Mouse (Mus musculus): Measurements from ENCODE around the gene Ikzf3.
A peak's percentile ranks its signal among the peaks of the same experiment; 100 is the strongest.

Gene Ikzf3

GRCm38 (mm10) chr11:98513356-98513936 lies 32.4 kb downstream of the Ikzf3 start:
- DNase-seq (ENCODE audit: inconsistent age in 2 of 2, low spot score in 1 of 2), result no peak

- DNase-seq (ENCODE audit: inconsistent age in 2 of 2, low spot score in 1 of 2), result no peak
These were observed 33.0 kb downstream of the Ikzf3 start for GRCm38 (mm10) chr11:98512881-98513280.

- no peak for DNase-seq (ENCODE audit: inconsistent age in 2 of 2, low spot score in 1 of 2)
These were observed 35.7 kb downstream of the Ikzf3 start for GRCm38 (mm10) chr11:98510125-98510524.

GRCm38 (mm10) chr11:98509434-98509833 lies 36.4 kb downstream of the Ikzf3 start:
- DNase-seq (ENCODE audit: inconsistent age in 2 of 2, low spot score in 1 of 2), result peak; percentile 4 to 34

- no peak for DNase-seq (ENCODE audit: inconsistent age in 2 of 2, low spot score in 1 of 2)
These were observed 40.9 kb downstream of the Ikzf3 start for GRCm38 (mm10) chr11:98504926-98505325.

- no peak for DNase-seq (ENCODE audit: inconsistent age in 2 of 2, low spot score in 1 of 2)
These were observed 48.2 kb downstream of the Ikzf3 start for GRCm38 (mm10) chr11:98497388-98498288.

GRCm38 (mm10) chr11:98495176-98495719 lies 50.6 kb downstream of the Ikzf3 start:
- DNase-seq (ENCODE audit: inconsistent age in 2 of 2, low spot score in 1 of 2), result no peak

GRCm38 (mm10) chr11:98493394-98493793 lies 52.4 kb downstream of the Ikzf3 start:
- DNase-seq (ENCODE audit: inconsistent age in 2 of 2, low spot score in 1 of 2), result no peak

DNA sequence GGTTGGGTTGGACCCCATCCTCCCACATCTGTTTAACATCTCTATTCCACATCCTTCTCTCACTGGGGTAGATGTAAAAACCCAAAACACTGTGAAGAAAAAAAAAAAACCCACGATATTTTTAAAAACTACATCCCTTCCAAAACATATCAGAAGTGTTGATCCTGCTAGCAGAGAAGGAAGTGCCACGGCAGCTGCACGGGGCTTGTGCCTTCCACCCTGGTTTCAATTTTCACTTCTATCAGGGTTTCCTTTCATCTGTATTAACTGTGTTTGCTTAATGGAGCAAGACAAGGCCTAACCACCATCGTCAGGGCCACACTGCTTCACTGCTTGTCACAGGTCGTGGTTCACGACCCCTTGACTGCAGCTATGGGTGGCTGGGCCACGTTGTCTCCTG lies 52.9 kb downstream of the Ikzf3 start:
- no peak for DNase-seq (ENCODE audit: inconsistent age in 2 of 2, low spot score in 1 of 2)

DNA sequence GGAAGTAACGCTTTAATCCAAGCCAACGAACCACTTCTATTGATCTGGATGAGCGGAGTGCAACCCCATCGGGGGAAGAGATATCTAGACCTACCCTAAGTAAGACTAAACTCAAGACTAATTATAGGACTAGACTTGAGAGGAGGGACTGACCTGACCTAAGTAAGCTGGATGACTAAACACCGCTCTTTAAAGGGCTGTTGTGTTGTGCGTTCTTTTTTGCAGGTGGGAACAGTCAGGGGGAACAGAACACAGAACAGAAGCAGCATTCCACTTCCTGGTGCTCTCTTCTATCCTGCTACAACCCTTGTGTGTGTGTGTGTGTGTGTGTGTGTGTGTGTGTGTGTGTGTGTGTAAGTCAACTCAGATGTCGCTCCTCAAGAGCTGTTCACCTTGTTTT lies 54.3 kb downstream of the Ikzf3 start:
- no peak for DNase-seq (ENCODE audit: inconsistent age in 2 of 2, low spot score in 1 of 2)

GRCm38 (mm10) chr11:98488540-98489234 lies 57.1 kb downstream of the Ikzf3 start:
- no peak for DNase-seq (ENCODE audit: inconsistent age in 2 of 2, low spot score in 1 of 2)

GRCm38 (mm10) chr11:98487526-98488040 lies 58.2 kb downstream of the Ikzf3 start:
- no peak for DNase-seq (ENCODE audit: inconsistent age in 2 of 2, low spot score in 1 of 2)

- no peak for DNase-seq (ENCODE audit: inconsistent age in 2 of 2, low spot score in 1 of 2)
These were observed 60.1 kb downstream of the Ikzf3 start for GRCm38 (mm10) chr11:98485749-98486148.

DNA sequence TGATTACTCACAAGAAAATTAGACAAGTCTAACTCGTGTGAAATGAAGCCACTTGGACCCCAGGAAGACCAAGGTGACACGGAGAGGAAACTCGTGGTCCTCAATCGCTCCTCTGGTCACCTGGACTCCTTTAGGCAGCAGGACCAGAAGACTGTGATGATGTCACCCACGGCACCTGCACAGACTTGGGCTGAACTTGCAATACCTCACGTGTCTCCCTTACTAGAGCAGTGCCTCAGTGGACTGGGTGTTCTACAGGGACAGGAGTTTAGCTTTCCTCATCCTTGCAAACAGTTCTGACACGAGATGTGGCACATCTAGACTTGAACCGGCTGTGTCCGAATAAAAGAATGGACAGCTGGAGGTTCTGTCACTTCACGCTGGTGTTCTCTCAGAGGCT lies 63.8 kb downstream of the Ikzf3 start:
- DNase-seq (ENCODE audit: inconsistent age in 2 of 2, low spot score in 1 of 2), result no peak

- DNase-seq (ENCODE audit: inconsistent age in 2 of 2, low spot score in 1 of 2), result no peak
These were observed 64.6 kb downstream of the Ikzf3 start for GRCm38 (mm10) chr11:98481231-98481630.

- no peak for DNase-seq (ENCODE audit: inconsistent age in 2 of 2, low spot score in 1 of 2)
These were observed 65.8 kb downstream of the Ikzf3 start for GRCm38 (mm10) chr11:98479940-98480497.

DNA sequence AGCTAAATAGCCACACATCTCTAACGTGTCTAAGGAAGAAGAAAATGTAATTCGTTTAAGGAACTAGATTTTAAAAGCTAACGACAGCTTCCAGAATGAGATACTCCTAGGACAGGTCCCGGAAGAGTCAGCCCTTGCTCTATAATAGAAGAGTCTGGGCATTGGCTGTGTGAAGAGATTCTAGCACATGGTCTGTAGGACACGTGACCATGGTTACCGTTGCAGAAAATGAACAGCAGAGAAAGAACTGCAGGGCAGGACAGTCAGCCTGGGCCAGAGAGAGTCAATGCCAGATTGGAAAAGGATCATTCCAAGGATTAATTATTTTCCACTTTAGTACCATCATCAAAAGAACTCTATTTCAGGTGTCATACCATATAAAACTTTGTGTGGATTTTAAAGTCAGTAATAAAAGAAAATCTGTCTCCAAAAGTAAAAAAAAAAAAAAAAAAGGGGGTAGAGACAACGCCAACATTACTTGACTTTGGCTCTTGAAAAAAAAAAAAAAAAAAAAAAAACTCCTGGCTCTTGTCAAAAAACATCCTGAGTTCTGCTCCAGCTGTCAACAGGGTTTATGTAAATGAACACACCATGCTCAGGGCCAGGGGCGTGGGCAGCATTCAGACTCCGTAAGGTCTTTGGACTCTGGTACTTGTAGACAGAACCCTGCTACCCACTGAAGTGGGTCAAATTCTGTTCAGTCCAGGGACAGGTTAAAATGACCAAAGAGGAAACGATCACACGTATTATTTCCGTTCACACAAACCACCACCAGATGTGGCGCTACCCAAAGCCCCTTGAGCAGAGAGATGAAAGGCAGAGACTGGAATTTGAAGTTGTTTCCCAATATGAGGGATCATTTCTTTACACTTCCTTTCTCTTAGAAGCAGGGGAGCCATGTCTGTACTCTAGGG lies 66.5 kb downstream of the Ikzf3 start:
- no peak for DNase-seq (ENCODE audit: inconsistent age in 2 of 2, low spot score in 1 of 2)

- no peak for DNase-seq (ENCODE audit: inconsistent age in 2 of 2, low spot score in 1 of 2)
These were observed 68.7 kb downstream of the Ikzf3 start for GRCm38 (mm10) chr11:98477011-98477701.

DNA sequence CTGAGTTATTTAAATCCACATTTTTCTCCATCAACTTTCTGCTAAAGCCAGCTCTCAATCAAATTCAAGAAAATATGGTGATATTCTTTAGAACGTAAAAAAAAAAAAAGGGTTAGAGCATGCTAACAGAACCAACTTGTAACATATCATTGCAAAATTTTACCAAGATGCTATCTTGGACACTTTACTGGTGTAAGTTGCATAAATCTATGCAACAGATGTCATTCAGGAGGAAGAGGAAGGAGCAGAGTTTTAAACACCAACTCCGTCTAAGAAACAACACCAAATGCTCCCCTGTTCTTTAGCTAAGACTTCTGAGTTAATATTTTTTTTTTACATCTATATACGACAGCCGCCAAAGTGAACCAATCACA lies 69.4 kb downstream of the Ikzf3 start:
- DNase-seq (ENCODE audit: inconsistent age in 2 of 2, low spot score in 1 of 2), result no peak

All from adrenal gland, adult (tissue).